Mouse (Mus musculus): ENCODE measurements around the gene Ttll1.

DNA sequence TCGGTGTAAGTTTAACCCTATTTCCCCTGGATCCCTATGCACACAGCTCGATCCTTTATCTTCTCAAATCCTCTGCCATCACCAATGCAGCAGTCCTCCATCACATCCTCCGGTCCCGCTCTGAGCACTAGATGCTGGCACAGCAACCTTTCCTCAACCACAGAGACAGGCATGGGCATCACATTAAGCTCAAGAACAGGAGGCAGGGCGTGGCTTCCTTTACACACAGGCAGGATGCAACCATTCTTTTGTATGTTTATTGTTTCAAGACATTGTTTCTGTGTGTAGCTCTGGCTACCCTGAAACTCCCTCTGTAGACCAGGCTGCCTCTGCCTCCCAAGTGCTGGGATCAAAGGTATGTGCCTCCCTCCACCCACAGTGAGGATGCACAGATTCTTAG, 55.1 kb downstream of the Ttll1 start:
- TF ChIP-seq POLR2A (IDR thresholded peaks at IDR 0.05; ENCODE audit: extremely low read depth, insufficient read depth, low read length) (no peak), CTCF (IDR thresholded peaks at IDR 0.05; ENCODE audit: low read depth, low read length) (no peak)

Measured in liver, adult 2 months (tissue).